Comparison of ENCODE assay signal across 8 mouse cellular contexts in genomic region chr1:179545768-179546550, GRCm38 (mm10). TPM values are rescaled to one million over a fixed set of nuclear protein-coding genes. Genes with fewer than 3 reads are reported as not detected.
DNase-seq lines count a peak whose midpoint lies in the region; ATAC-seq lines count a peak whose summit lies in the region.
"Not testable (repeated sequence)": the region's sequence is repeated elsewhere in the genome, so short reads cannot be mapped to it uniquely, and the experiment has no call there.

Gene Tfb2m, minus strand, starts transcription at chr1:179546267.
Gene Cnst, plus strand, starts transcription at chr1:179546370.

- WGBS in hindbrain, embryonic 11.5 days = under 1% methylated on average over 68 of the region's 69 CpGs

- H3K9ac ChIP-seq in hindbrain, embryonic 11.5 days (ENCODE audit: low read depth, low read length) = peak within 1 kb of the TSS; percentile 75

- peak within 1 kb of the TSS; percentile 74 for H3K4me3 ChIP-seq in hindbrain, embryonic 11.5 days (ENCODE audit: low read depth, low read length)

- peak within 1 kb of the TSS; percentile 67 for H3K4me2 ChIP-seq in hindbrain, embryonic 11.5 days (replicated peaks; ENCODE audit: low read depth, low read length)

- peak; percentile 99 for DNase-seq in MN1 (ENCODE audit: low spot score)
- DNase-seq in cerebellum, adult 9-10 months = peak; percentile 99
- DNase-seq in frontal cortex, adult 2 months (ENCODE audit: extremely low spot score in 1 of 2, low spot score in 1 of 2) = peak; percentile 96 to 98
- DNase-seq in hindbrain, embryonic 11.5 days (ENCODE audit: low spot score) = peak; percentile 99
- peak; percentile 98 for DNase-seq in layer of hippocampus, postnatal 10 days (ENCODE audit: low spot score in 2 of 2)
- DNase-seq in lung, postnatal 10 days = peak; percentile 99
- DNase-seq in ovary, postnatal 36 days (ENCODE audit: low spot score) = peak; percentile 99
- DNase-seq in thymus, postnatal 25 days = peak; percentile 98

- not testable (repeated sequence) for H3K36me3 ChIP-seq in hindbrain, embryonic 11.5 days (ENCODE audit: control insufficient read depth, insufficient read depth, low read length)

- H3K27me3 ChIP-seq in hindbrain, embryonic 11.5 days (ENCODE audit: control insufficient read depth, insufficient read depth, low read length) = not testable (repeated sequence)

- H3K4me1 ChIP-seq in hindbrain, embryonic 11.5 days (replicated peaks; ENCODE audit: control insufficient read depth, insufficient read depth, low read length) = not testable (repeated sequence)

- H3K9me3 ChIP-seq in hindbrain, embryonic 11.5 days (ENCODE audit: control insufficient read depth, low read length) = not testable (repeated sequence)

- ATAC-seq in hindbrain, embryonic 11.5 days (ENCODE audit: low FRiP score) = peak; percentile 100

- H3K27ac ChIP-seq in hindbrain, embryonic 11.5 days (ENCODE audit: low read depth, low read length) = peak within 1 kb of the TSS; percentile 91

RNA-seq across cellular contexts. Expression of gene Tfb2m, which starts in this region (rescaled TPM):
- 20.3 and 22.2 TPM in 2 replicates for polyA plus RNA-seq in frontal cortex, adult 2 months (2012; rRNA removed)
- 26.8 and 31.4 TPM in 2 replicates for polyA plus RNA-seq in hindbrain, embryonic 11.5 days (2014; fragmentation: Nextera tagmentation; extraction: Ambion mirVana)
- total RNA-seq in layer of hippocampus, postnatal 10 days (2021) = 10 to 100 TPM; 26.6 to 27.8 TPM

RNA-seq across cellular contexts. Expression of gene Cnst, which starts in this region (rescaled TPM):
- 24.6 and 26.5 TPM in 2 replicates for polyA plus RNA-seq in frontal cortex, adult 2 months (2012; rRNA removed)
- polyA plus RNA-seq in hindbrain, embryonic 11.5 days (2014; fragmentation: Nextera tagmentation; extraction: Ambion mirVana) = 22.6 and 26.8 TPM in 2 replicates
- 10 to 100 TPM; 28.8 to 30.0 TPM for total RNA-seq in layer of hippocampus, postnatal 10 days (2021)

Comparison
In these comparisons a context has a peak if more than half of its experiments do, and no peak if none do; other contexts are left out.
1. Peak in every context shown above with its lines: DNase-seq, ATAC-seq, H3K4me3 ChIP-seq and H3K27ac ChIP-seq.